Mouse (Mus musculus) megakaryocyte, adult 5-6 weeks (primary cell): ENCODE measurements around the gene Pcx. TPM values are rescaled to one million over a fixed set of nuclear protein-coding genes. Genes with fewer than 3 reads are reported as not detected.

Experiments
- ATAC-seq: 2 replicates; pipeline ENCODE4 v1.8.0; 2016; ENCODE audit warnings: mild to moderate bottlenecking, inconsistent platforms; ENCODE audit not compliant: poor library complexity, severe bottlenecking
- total RNA-seq, 2 experiments: library from RNA; stranded (forward) in 1 of 2; stranded (reverse) in 1 of 2; fragments of 153-499, 151-499 nt in 1 of 2; fragments of 221-1000, 200-1000 nt in 1 of 2; gene quantifications; 2 replicates each; pipeline versions ENCODE4 v1.2.3 to v1.2.4; 2015 to 2017

The Pcx gene
- total RNA-seq, 2 experiments from 2014 or later, result 0.22 to 0.62 TPM

DNA sequence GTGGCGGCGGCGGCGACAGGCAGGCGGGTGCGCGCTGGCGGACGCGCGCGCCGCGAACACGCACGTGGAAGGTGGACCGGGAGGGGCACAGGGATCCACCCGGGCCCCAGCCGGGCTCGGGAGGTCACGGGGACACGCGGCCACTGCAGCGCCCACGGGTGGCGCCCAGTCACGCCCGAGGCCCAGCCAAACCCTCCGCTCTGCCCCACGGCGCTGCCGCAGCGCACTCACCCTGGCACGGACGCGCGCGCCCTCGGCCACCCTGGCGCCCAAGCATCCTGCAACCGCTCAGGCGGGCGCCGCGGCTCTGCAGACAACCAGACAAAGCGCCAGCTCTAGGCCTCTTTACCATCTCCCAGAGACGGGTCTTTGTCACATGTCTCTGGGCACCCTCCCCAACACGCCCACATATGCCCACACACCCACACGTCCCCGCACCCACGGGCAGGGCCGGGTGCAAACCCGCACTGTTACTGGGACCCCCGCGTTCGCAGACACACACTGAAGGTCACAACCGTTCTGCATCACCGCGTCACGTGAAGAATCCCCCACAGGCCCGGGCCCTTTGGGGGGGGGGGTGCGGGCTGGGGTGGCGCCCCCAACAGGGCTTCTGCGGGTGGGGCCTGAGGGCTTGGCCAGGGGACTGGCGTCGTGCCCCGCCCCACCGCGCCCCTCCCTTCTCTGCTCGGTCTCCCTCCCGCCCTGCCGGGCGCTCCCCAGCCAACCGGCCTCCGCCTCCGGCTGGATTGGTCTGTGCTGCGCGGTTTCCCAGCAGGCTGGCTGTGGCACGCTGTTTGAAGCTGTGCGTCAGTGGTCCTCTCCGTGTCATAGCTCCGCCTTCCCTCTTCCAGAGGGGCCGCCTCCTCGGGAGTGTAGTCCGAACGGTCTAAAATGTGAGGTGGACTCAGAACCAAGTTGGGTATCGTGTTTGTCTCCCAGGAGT, 105.2 kb downstream of the Pcx start, which contains the start of gene Lrfn4:
TSS of gene Lrfn4 (minus strand) at position 517 of the 943 bp plus-strand sequence.
- peak; percentile 67 for ATAC-seq

DNA sequence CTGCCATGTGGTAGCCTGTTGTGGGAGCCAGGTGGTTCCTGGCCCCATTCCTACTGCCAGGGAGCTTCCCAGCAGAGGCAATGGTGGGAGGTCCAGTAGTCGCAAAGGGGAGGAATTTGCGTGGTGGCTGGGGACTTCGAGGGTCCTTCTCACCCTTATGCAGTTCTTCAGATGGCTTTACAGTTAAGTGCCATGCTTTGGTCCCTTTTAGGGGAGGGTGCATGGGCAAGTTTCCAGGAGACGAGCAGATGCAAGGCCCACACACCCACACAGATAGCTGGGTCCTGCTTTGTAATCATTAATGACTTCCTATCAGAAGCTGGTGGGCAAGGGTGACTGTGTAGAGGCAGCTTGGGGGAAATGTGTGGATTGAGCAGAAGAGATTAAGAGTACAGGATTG, 106.3 kb downstream of the Pcx start:
- no peak for ATAC-seq

DNA sequence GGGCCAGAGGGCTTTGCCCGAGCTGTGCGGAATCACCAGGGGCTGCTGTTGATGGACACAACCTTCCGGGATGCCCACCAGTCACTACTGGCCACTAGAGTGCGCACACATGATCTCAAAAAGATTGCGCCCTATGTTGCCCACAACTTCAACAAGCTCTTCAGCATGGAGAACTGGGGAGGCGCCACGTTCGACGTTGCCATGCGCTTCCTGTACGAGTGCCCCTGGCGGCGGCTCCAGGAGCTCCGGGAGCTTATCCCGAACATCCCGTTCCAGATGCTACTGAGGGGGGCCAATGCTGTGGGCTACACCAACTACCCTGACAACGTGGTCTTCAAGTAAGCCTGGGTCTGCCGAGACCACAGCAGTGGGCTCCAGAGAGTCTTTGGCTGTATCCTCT, 107.9 kb downstream of the Pcx start:
- ATAC-seq, result no peak

DNA sequence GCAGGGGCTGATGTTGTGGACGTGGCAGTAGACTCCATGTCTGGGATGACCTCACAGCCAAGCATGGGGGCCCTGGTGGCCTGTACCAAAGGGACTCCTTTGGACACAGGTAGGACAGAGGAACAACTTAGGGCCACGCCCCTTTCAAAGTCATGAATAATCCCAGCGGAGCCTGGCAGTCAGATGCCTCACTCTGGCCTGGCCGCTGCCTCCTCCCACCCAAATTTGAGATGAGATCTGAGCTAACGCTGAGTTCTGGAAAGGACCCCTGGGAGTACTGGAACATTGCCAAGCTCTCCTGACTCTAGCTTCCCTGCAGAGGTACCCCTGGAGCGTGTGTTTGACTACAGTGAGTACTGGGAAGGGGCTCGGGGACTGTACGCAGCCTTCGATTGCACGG, 109.2 kb downstream of the Pcx start:
- ATAC-seq, result no peak

DNA sequence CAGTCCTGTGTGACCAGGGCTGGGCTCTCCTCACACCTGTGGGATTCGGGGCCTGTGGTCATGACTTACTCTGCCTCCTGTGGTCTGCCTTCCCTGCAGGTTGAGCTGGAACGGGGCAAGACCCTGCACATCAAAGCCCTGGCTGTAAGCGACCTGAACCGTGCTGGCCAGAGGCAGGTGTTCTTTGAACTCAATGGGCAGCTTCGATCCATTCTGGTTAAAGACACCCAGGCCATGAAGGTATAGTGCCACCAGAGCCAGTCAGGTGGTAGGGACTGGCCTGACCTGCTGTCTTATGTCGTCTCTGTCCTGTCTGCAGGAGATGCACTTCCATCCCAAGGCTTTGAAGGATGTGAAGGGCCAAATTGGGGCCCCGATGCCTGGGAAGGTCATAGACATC, 110.4 kb downstream of the Pcx start:
- ATAC-seq, result no peak

DNA sequence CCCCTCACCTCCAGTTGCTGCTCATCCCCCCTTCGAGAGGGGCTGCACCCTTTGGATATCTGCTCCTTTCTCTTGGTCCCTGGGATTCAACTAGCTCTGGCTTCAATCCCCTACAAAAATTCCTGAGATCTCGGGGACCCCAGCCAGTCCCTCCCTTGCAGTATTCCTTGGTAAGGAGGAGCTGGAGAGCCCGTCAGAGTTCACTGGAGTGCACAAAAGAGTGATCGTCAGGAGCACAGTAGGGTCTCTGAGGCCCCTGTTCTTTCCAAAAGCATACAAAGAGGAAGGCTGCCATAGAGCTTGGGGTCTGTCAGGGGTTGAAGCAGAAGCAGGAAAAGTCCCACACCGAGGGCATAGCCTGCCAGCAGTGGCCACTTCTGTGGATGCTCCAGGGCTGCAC, 112.5 kb downstream of the Pcx start:
- no peak for ATAC-seq

DNA sequence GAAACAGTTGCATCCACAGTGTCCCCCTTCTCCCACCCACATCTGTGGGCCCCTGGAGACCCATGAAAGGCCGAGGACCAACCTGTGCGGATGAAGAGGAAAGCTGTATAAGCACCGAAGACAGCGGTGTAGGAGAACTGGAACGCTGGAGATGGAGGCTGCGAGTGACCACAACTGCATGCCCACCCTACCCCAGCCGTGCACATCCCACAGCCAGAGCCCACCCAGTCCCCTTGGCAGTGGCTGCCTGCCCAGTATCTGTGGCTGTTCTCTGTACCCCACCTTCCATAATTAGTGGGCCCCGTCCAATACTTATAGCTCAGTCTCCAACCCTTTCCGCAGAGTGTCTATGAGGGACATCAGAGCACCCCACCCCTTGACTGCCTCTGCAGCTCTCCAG, 113.1 kb downstream of the Pcx start:
- no peak for ATAC-seq

DNA sequence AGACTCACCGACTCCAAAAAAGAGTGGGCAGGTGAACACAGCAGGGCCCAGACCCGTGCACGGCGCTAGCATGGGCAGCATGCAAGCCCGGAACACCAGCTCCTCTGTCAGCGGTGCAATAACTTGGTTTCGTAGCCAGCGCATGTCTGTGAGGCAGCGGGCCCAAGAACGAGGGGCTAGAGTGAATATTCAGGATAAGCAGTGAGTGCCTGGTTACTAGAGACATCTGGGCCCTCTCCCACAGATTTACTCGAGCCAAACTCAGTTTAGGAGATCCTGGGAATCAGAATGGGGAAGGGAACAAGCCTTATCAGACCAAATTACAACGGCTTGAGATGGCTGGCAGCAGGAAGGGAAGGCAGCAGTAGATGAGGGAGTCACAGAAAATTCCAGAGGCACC, 113.7 kb downstream of the Pcx start:
- ATAC-seq, result no peak

DNA sequence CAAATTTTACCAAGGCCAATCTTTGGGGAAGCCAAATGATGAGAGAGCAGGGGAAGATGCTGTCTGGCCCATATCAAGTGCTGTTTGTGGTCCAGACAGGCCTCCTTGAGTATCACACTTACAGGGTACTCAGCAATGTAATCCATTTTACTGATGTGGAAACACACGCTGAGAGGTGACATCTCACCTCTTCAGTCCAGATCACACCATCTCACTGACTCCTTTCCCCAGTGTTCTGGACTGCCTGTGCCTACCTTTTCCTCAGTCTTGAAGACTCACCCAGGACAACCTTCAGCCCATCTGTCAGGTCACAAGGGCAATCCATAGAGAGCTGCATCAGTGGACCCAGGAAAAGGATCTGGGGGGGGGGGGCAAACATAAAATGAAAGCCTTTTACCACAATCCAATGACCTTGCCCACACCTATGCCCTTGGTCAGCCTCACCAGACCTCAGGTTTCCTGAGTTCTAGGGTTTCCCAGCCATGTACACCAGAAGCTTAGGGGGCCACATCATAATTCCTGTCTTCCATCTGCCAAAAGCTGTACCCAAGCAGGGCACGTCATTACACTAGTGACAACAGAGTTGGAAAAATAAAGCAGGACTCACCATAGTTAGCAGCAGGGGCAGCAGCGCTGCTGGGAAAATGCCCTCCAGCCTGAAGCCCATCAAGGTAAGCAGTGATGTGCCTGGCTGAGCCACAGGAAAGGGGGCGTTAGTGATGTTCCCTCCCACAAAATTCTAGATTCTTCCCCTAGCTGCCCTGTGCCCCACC, 114.3 kb downstream of the Pcx start:
- ATAC-seq, result peak; percentile 20; the same call in 1 of the 2 replicates

DNA sequence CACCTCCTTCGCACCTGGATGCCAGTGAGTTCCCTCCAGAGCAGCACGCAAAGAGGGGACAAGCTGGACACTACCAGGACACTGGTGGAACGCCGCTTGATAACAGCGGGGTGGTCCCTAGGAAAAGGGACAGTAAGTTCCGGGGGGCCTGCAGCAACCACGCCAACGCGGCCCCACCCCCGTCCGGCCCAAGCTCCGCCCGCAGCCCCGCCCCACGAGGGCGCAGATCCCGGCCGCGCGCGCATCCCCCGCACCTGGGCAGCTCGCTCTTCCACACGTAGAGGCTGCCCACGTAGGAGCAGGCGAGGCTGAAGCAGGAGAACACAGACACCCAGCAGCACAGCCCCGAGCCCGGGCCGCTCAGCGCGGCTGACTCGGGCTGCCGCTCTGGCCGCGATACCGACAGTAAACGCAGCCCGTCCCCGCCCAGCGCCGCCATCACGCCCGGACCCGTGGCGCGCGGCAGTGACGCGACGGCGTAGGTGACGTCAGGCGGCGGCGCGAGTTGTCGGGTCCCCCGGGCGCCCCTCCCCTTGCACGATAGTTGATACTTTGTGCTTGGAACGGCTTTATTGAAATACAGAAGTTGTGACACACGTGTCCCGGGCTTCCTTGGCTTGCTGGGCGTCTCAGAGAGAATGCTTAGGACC, 115.0 kb downstream of the Pcx start, which contains the start of gene Rce1:
TSS of gene Rce1 (minus strand) at position 463 of the 650 bp plus-strand sequence.
- ATAC-seq, result peak; percentile 92

DNA sequence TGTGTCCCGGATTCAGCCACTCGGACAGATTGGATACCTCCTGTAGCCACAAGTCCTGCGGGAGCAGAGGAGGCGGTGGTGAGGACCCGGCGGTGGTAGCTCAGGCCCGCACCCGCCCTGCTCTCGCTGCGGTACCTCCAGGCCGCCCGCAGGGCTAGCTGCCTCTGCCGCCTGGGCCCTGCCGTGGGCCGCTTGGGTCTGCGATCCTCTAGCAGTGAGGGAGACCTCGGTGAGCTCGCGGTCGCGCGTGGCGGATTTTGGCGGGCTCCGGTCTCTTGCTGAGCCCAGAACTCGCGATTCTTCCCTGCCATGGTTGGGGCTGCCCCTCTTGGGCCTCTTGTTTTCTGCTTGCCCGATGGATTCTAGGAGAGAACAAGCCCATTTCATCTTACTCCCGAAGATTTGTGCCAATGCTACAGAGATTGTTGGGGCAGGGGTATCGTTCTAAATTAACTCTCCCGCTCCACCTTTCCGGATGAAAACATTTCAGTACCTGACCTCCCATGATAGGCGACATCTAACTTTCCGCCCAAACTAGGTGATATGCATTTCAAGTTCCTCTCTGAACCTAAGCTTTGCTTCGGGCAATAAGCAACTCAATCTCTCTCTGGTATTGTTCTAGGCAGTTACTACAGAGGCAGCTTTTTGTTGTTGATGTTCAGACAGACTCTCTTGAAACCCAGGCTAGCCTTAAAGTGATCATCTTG, 115.7 kb downstream of the Pcx start:
- ATAC-seq, result peak; percentile 57

DNA sequence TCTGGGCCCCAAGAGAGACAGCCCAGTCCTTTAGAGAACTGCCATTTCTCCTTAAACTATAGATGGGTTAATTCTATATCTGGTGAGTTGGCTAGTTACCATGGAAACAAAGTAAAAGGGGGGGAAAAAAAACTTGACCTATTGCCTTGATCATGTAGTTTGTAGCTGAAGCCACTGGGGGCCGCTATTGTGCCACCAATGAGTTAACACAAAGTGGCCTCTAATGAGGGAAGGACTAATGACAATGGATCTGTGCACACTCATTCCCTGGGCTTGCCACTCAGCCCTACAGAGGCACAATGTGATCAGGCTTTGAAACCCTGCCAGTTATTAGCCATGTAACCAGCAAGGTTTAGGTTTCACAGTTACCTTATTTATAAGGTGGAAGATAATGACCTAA, 118.5 kb downstream of the Pcx start:
- ATAC-seq, result peak; percentile 47; the same call in 1 of the 2 replicates

DNA sequence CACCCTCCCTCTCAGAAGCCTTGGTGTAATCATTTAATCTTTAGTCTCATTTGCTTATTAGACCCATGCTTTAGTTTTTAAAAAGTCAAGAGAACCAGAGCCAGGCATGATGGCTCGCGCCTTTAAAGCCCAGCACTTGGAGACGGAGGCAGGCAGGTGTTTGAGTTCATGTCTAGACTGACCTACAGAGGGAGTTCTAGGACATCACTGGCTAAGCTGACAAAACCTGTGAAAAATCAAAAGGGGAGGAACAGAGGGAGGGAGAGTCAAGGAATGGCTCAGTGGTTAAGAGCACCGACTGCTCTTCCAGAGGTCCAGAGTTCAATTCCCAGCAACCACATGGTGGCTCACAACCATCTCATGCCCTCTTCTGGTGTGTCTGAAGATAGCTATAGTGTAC, 125.7 kb downstream of the Pcx start:
- no peak for ATAC-seq

DNA sequence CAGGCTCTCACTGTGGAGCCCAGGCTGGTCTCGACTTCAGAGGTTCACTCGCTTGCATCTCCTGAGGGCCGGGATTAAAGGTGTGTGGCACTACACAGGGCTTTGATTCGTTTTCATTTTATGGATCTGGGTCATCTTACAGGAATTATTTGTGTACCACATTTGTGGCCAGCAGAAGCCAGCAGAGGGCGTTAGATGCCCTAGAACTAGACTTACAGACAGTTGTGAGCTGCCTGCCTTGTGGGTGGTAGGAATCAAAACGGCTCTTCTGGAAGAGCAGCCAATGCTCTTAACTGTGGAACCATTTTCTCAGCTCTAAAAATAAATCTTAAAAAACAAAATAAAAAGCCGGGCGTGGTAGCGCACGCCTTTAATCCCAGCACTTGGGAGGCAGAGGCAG, 134.0 kb downstream of the Pcx start:
- ATAC-seq, result no peak

DNA sequence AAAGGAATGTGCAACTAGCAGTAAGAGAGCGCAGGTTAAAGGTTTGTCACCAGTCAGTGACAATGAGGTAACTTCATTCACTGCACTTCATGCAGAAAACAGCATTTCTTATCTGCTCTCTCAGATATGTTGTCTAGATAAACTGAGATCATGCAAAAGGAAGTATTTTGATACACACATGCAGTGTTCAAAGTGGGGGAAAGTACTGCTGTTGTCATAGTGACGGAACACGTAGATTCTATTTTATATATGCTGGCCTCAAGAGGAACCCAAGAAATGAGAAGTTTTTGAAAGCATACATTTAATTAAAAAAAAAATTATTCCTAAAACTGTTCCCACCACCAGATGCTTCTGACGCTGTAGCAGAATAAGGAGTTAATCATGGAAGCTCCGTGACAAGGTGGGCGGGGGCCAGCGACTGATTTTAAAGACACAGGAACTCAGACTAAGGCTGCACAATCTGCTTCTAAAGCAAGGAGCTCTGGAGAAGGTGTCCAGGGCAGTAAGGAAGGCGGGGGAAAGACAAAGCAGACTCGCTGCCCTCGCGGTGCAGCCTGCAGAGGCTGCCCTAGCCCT, 136.7 kb downstream of the Pcx start:
- no peak for ATAC-seq

DNA sequence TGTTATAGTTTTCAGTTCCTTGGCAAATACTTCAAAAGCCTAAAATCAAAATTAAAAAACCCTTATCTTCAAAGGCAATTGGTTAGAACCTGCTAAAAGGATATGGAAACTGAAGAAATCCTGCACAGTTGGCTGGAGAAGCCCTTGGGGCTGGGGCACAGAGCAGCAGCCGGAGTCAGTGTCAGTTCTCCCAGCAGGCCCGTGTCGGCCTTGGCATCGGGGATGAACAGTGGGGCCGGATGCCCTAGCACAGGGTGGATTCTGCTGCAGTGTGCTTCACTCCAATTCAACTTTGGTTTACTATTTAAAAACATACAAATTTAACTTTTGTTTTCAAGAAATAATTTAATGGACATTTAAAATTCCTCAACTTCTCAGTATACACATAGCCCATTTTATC, 147.9 kb downstream of the Pcx start:
- no peak for ATAC-seq

DNA sequence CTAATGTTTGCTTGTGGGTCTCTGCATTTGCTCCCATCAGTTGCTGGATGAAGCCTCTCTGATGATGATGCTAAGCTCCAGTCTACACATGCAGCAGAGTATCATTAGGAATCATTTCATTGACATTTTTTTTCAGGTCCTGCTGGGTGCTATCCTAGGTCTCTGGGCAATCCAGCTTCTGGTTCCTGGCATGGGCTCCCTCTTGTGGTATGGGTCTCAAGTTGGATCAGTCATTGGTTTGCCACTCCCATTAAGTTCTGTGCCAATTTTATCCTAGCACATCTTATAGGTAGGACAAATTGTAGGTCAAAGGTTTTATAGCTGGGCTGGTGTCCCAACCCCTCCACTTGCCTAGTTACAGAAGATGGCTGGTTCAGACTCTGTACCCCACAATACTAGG, 156.5 kb downstream of the Pcx start:
- no peak for ATAC-seq

DNA sequence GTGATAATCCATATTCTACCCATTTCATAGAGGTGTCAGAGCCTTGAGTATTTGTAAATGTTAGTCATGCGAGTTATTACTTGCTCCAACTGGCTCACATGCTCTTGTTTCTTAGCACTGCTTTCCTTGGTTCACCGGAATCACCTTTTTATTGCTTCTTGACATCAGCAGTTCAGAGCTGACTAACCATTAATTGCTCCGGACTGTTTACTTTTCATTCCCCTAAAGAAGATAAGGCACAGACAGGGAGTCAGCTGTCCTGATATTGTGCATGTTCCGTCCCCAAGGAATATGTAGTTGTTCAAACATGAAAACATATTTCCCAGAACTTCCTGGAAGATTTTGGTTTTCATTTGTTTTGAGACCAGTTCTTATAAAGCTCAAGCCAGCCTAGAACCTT, 160.5 kb downstream of the Pcx start:
- ATAC-seq, result no peak
